Mouse (Mus musculus) MEL (cell line): Measurements from ENCODE around the gene Hoga1.

ENCODE experiments used
- CTCF ChIP-seq, 3 experiments: IDR thresholded peaks in 2 of 3; conservative IDR thresholded peaks in 1 of 3; 2 replicates each; pipeline ENCODE4 v1.5.1; 2011 to 2012; ENCODE audit warnings: low read length in 3 of 3, low read depth in 2 of 3, mild to moderate bottlenecking in 2 of 3, improper control_type of control experiment in 1 of 3, inconsistent platforms in 1 of 3, mixed read lengths in 1 of 3, moderate library complexity in 1 of 3; ENCODE audit not compliant: control insufficient read depth in 1 of 3, insufficient read depth in 1 of 3, poor library complexity in 1 of 3, severe bottlenecking in 1 of 3
- GATA1 ChIP-seq: IDR thresholded peaks from 2 replicates; pipeline ENCODE4 v1.6.1; 2011; ENCODE audit warnings: low read depth, low read length, improper control_type of control experiment
- JUND ChIP-seq: IDR thresholded peaks from 2 replicates; pipeline ENCODE4 v1.6.1; 2011; ENCODE audit warnings: low read depth, mild to moderate bottlenecking, improper control_type of control experiment, low read length
- MYB ChIP-seq: IDR thresholded peaks from 2 replicates; pipeline ENCODE4 v1.6.1; 2011; ENCODE audit warnings: mild to moderate bottlenecking, low read depth, low read length, improper control_type of control experiment
- NELFE ChIP-seq: IDR thresholded peaks from 2 replicates; pipeline ENCODE4 v1.6.1; 2011; ENCODE audit warnings: low read depth, low read length, improper control_type of control experiment
- NRF1 ChIP-seq: IDR thresholded peaks from 2 replicates; pipeline ENCODE4 v1.6.1; 2014; ENCODE audit warnings: low read depth, mild to moderate bottlenecking, inconsistent platforms, low read length, improper control_type of control experiment, moderate library complexity; ENCODE audit not compliant: poor library complexity, insufficient read depth, severe bottlenecking
- POLR2A ChIP-seq, 2 experiments: IDR thresholded peaks; 2 replicates each; pipeline ENCODE4 v1.6.1; 2011 to 2012; ENCODE audit warnings: low read length in 2 of 2, mild to moderate bottlenecking in 2 of 2, control low read depth in 1 of 2, improper control_type of control experiment in 1 of 2, low read depth in 1 of 2, moderate library complexity in 1 of 2; ENCODE audit not compliant: control insufficient read depth in 1 of 2, insufficient read depth in 1 of 2, poor library complexity in 1 of 2
- RAD21 ChIP-seq: IDR thresholded peaks from 2 replicates; pipeline ENCODE4 v1.6.1; 2011; ENCODE audit warnings: mild to moderate bottlenecking, low read depth, low read length, improper control_type of control experiment
- SMC3 ChIP-seq: IDR thresholded peaks from 2 replicates; pipeline ENCODE4 v1.6.1; 2011; ENCODE audit warnings: low read depth, low read length, improper control_type of control experiment
- USF2 ChIP-seq, 2 experiments: IDR thresholded peaks; 2 replicates each; pipeline ENCODE4 v1.6.1; 2011 to 2012; ENCODE audit warnings: improper control_type of control experiment in 2 of 2, low read length in 2 of 2, borderline replicate concordance in 1 of 2, inconsistent platforms in 1 of 2, low read depth in 1 of 2, mild to moderate bottlenecking in 1 of 2; ENCODE audit not compliant: insufficient read depth in 1 of 2
- ZMIZ1 ChIP-seq: IDR thresholded peaks from 2 replicates; pipeline ENCODE4 v1.6.1; 2012; ENCODE audit warnings: low read depth, mild to moderate bottlenecking, inconsistent platforms, low read length, improper control_type of control experiment, moderate library complexity

DNA sequence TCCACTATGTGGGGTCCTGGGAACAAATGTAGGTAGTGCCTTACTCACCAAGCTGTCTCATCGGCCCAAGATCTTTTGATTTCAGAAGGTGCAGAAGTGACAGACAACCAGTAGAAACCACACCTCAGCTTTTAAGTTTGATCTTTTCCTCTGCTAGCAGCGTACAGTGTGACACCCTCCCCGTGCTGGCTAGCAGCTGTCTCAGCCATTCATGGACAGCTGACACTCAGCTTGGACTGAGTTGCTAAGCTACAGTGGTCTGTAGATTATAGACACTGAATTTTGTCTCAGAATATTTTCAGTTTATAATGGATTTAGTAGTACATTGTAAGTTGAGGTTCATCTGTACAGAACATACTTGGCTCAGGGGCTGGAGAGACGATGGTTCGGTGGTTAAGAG is 14.3 kb upstream of the Hoga1 start:
- TF ChIP-seq CTCF (IDR thresholded peaks at IDR 0.05 in 2 of 3, conservative IDR thresholded peaks at IDR 0.05 in 1 of 3; ENCODE audit: control insufficient read depth in 1 of 3, insufficient read depth in 1 of 3, low read depth in 2 of 3, low read length in 3 of 3, poor library complexity in 1 of 3, severe bottlenecking in 1 of 3) (no peak), JUND (no peak), MYB (no peak), NRF1 (no peak), POLR2A (IDR thresholded peaks at IDR 0.05; ENCODE audit: control insufficient read depth in 1 of 2, insufficient read depth in 1 of 2, low read depth in 1 of 2, low read length in 2 of 2, poor library complexity in 1 of 2) (no peak), ZMIZ1 (no peak), SMC3 (no peak), NELFE (no peak), USF2 (IDR thresholded peaks at IDR 0.05; ENCODE audit: borderline replicate concordance in 1 of 2, insufficient read depth in 1 of 2, low read depth in 1 of 2, low read length in 2 of 2) (no peak), GATA1 (no peak), RAD21 (no peak)
